Mouse (Mus musculus) heart, embryonic 15.5 days (tissue): ENCODE measurements around the gene Rrbp1. TPM values are rescaled to one million over a fixed set of nuclear protein-coding genes. Genes with fewer than 3 reads are reported as not detected.

Source experiments
- ATAC-seq: fragments of 200-750 bp; cut with Nextera tagmentation; replicated peaks from 2 replicates; pipeline ENCODE4 v1.8.0; 2017; ENCODE audit warnings: low read depth, moderate TSS enrichment; ENCODE audit not compliant: insufficient number of reproducible peaks, insufficient read depth, low FRiP score
- H3K27ac ChIP-seq: fragments of 300-500 bp; sonication (generic); 2 replicates; pipeline ENCODE4 v1.5.1; 2015; ENCODE audit warnings: mild to moderate bottlenecking, inconsistent platforms
- H3K27me3 ChIP-seq: fragments of 300-500 bp; sonication (generic); 2 replicates; pipeline ENCODE4 v1.6.1; 2015; ENCODE audit warnings: inconsistent platforms
- H3K36me3 ChIP-seq: fragments of 300-500 bp; sonication (generic); 2 replicates; pipeline ENCODE4 v1.6.1; 2015; ENCODE audit warnings: mild to moderate bottlenecking, inconsistent platforms
- H3K4me1 ChIP-seq: fragments of 300-500 bp; sonication (generic); replicated peaks from 2 replicates; pipeline ENCODE4 v1.6.1; 2015; ENCODE audit warnings: inconsistent platforms
- H3K4me2 ChIP-seq: fragments of 300-500 bp; sonication (generic); 2 replicates; pipeline ENCODE4 v1.6.1; 2015; ENCODE audit warnings: inconsistent platforms, mild to moderate bottlenecking, moderate library complexity
- H3K4me3 ChIP-seq: fragments of 300-500 bp; sonication (generic); 2 replicates; pipeline ENCODE4 v1.5.1; 2015; ENCODE audit warnings: mild to moderate bottlenecking, inconsistent platforms
- H3K9ac ChIP-seq: fragments of 300-500 bp; sonication (generic); 2 replicates; pipeline ENCODE4 v1.6.1; 2015; ENCODE audit warnings: mild to moderate bottlenecking, inconsistent platforms
- H3K9me3 ChIP-seq: fragments of 300-500 bp; sonication (generic); replicated peaks from 2 replicates; pipeline ENCODE4 v1.6.1; 2016; ENCODE audit warnings: inconsistent platforms
- WGBS: fragments of 180-500 bp; shearing (Covaris S2); methylation state at CpG from one replicate; pipeline ENCODE4 v1.1.7; 2015; ENCODE audit warnings: mixed read lengths; 5-methylcytosine and 5-hydroxymethylcytosine counted together
- polyA plus RNA-seq: library from polyadenylated mRNA; unstranded; fragments of >200 nt; fragmentation: Nextera tagmentation; extraction: Ambion mirVana; gene quantifications from 2 replicates; pipeline ENCODE4 v1.2.1, GENCODE M21; 2015

Rrbp1 gene
- polyA plus RNA-seq, 1 experiment from 2014 or later: 59.2 TPM

- H3K4me2 ChIP-seq: no peak overlapping the region
- no peaks in the 10 kb centered on the region for H3K27me3 ChIP-seq
- peaks cover 4% of the 10 kb centered on the region; the same call in 1 of the 2 replicates for H3K36me3 ChIP-seq
- no peak overlapping the region for H3K4me3 ChIP-seq
- no peak for ATAC-seq
- no peak overlapping the region for H3K27ac ChIP-seq
- no peak overlapping the region for H3K9ac ChIP-seq
- H3K9me3 ChIP-seq: no peaks in the 10 kb centered on the region
- H3K4me1 ChIP-seq: peaks cover 9% of the 10 kb centered on the region
- 24% methylated on average over 6 of the region's 6 CpGs for WGBS
Observed at GRCm38 (mm10) chr2:143980781-143981398, 30.2 kb downstream of the Rrbp1 start.

- ATAC-seq: no peak
- H3K9ac ChIP-seq: no peak overlapping the region
- H3K36me3 ChIP-seq: peaks cover 7% of the 10 kb centered on the region
- H3K4me2 ChIP-seq: no peak overlapping the region
- H3K27me3 ChIP-seq: no peaks in the 10 kb centered on the region
- H3K27ac ChIP-seq: no peak overlapping the region
- WGBS: 90% methylated on average over 8 of the region's 8 CpGs
- H3K4me1 ChIP-seq: peaks cover 8% of the 10 kb centered on the region
- H3K9me3 ChIP-seq: no peaks in the 10 kb centered on the region
- no peak overlapping the region for H3K4me3 ChIP-seq
Observed at GRCm38 (mm10) chr2:143978444-143979147, 32.5 kb downstream of the Rrbp1 start.

DNA sequence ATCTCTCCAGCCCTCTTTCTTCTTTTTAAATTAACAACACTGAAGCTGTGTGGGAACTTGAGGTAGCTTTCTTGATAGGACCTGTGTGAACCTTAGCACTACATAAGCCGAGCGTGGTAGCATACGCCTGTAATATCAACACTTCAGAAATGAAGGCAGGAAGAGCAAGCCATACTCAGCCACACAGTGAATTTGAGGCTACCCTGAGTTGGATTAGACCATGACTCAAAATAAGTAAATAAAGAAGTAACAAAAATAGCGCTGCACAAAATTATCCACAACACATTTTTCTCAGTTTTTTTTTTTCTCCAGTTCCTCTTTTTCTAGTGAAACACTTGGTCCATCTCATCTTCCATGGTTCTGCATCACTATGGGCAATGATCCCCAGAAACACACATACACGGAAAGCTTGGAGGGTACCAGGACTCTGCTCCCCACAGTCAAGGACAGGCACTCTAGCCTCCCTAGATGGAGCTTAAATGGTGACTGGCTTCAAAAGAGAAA lies 35.9 kb downstream of the Rrbp1 start:
- ATAC-seq: no peak
- WGBS: 96% methylated on average over 5 of the region's 5 CpGs
- peaks cover 32% of the 10 kb centered on the region for H3K36me3 ChIP-seq
- H3K9me3 ChIP-seq: no peaks in the 10 kb centered on the region
- H3K27me3 ChIP-seq: no peaks in the 10 kb centered on the region
- no peaks in the 10 kb centered on the region for H3K4me1 ChIP-seq
- H3K27ac ChIP-seq: no peak overlapping the region
- H3K9ac ChIP-seq: no peak overlapping the region
- no peak overlapping the region for H3K4me3 ChIP-seq
- H3K4me2 ChIP-seq: no peak overlapping the region

GRCm38 (mm10) chr2:143973161-143973560 lies 37.9 kb downstream of the Rrbp1 start:
- H3K36me3 ChIP-seq: peaks cover 53% of the 10 kb centered on the region
- H3K4me3 ChIP-seq: no peak overlapping the region
- no peak for ATAC-seq
- H3K27ac ChIP-seq: no peak overlapping the region
- no peak overlapping the region for H3K9ac ChIP-seq
- no peak overlapping the region for H3K4me2 ChIP-seq
- H3K27me3 ChIP-seq: no peaks in the 10 kb centered on the region
- H3K9me3 ChIP-seq: no peaks in the 10 kb centered on the region
- H3K4me1 ChIP-seq: no peaks in the 10 kb centered on the region
- 91% methylated on average over 7 of the region's 7 CpGs for WGBS

GRCm38 (mm10) chr2:143971887-143972286 lies 39.2 kb downstream of the Rrbp1 start:
- no peak for ATAC-seq
- WGBS: 83% methylated on average over 2 of the region's 2 CpGs
- no peak overlapping the region for H3K27ac ChIP-seq
- H3K9me3 ChIP-seq: no peaks in the 10 kb centered on the region
- H3K4me3 ChIP-seq: no peak overlapping the region
- peaks cover 65% of the 10 kb centered on the region for H3K36me3 ChIP-seq
- no peaks in the 10 kb centered on the region for H3K27me3 ChIP-seq
- no peak overlapping the region for H3K4me2 ChIP-seq
- no peak overlapping the region for H3K9ac ChIP-seq
- H3K4me1 ChIP-seq: no peaks in the 10 kb centered on the region

GRCm38 (mm10) chr2:143970841-143971240 lies 40.2 kb downstream of the Rrbp1 start:
- peaks cover 75% of the 10 kb centered on the region for H3K36me3 ChIP-seq
- ATAC-seq: no peak

DNA sequence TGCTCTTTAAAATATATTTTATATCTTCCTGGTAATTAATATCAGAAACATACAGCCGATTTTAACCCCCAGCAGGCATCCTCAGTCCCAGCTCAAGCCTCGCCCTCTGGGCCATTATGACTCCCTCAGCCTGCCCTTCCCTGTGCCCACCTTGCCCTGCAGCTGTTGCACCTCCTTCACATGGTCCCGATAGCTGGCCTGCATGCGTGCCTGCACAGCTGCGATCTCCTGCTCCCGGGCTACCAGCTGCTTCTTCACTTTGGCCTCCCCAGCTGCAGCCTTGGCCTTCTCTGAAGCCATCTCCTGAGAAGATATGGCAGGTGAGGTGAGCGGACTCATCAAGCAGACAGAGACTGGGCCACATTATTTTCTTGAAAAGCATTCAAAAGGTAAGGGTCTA lies 41.8 kb downstream of the Rrbp1 start:
- Histone ChIP-seq H3K27me3 (no peaks in the 10 kb centered on the region), H3K9me3 (no peaks in the 10 kb centered on the region), H3K4me2 (no peak overlapping the region), H3K27ac (no peak overlapping the region), H3K4me3 (no peak overlapping the region), H3K9ac (no peak overlapping the region), H3K36me3 (peaks cover 90% of the 10 kb centered on the region), H3K4me1 (no peaks in the 10 kb centered on the region)
- ATAC-seq: no peak
- 88% methylated on average over 7 of the region's 7 CpGs for WGBS

More at GRCm38 (mm10) chr2:143970841-143971240, 40.2 kb downstream of the Rrbp1 start:
- Histone ChIP-seq H3K4me1 (no peaks in the 10 kb centered on the region), H3K27ac (no peak overlapping the region), H3K9me3 (no peaks in the 10 kb centered on the region), H3K4me2 (no peak overlapping the region), H3K9ac (no peak overlapping the region), H3K27me3 (no peaks in the 10 kb centered on the region), H3K4me3 (no peak overlapping the region)
- WGBS: 52% methylated on average over 2 of the region's 2 CpGs

GRCm38 (mm10) chr2:143963318-143963717 lies 47.7 kb downstream of the Rrbp1 start:
- no peak overlapping the region for H3K4me3 ChIP-seq
- H3K9me3 ChIP-seq: no peaks in the 10 kb centered on the region
- no peak overlapping the region for H3K9ac ChIP-seq
- 100% methylated on average over 1 of the region's 1 CpGs for WGBS
- no peak overlapping the region for H3K27ac ChIP-seq
- no peaks in the 10 kb centered on the region for H3K27me3 ChIP-seq
- H3K36me3 ChIP-seq: peaks cover 81% of the 10 kb centered on the region
- ATAC-seq: no peak
- no peaks in the 10 kb centered on the region for H3K4me1 ChIP-seq
- H3K4me2 ChIP-seq: no peak overlapping the region

GRCm38 (mm10) chr2:143962192-143962591 lies 48.9 kb downstream of the Rrbp1 start:
- Histone ChIP-seq H3K27ac (no peak overlapping the region), H3K9me3 (no peaks in the 10 kb centered on the region), H3K4me1 (no peaks in the 10 kb centered on the region), H3K4me3 (no peak overlapping the region), H3K27me3 (no peaks in the 10 kb centered on the region), H3K36me3 (peaks cover 81% of the 10 kb centered on the region), H3K9ac (no peak overlapping the region), H3K4me2 (no peak overlapping the region)
- no peak for ATAC-seq
- 92% methylated on average over 5 of the region's 5 CpGs for WGBS

- peaks cover 17% of the 10 kb centered on the region for H3K4me1 ChIP-seq
- WGBS: 94% methylated on average over 4 of the region's 4 CpGs
- H3K27me3 ChIP-seq: no peaks in the 10 kb centered on the region
- no peak for ATAC-seq
- H3K9me3 ChIP-seq: no peaks in the 10 kb centered on the region
- H3K9ac ChIP-seq: no peak overlapping the region
- peaks cover 80% of the 10 kb centered on the region for H3K36me3 ChIP-seq
- no peak overlapping the region for H3K4me3 ChIP-seq
- H3K27ac ChIP-seq: no peak overlapping the region
- H3K4me2 ChIP-seq: no peak overlapping the region
Observed at GRCm38 (mm10) chr2:143955746-143956145, 55.3 kb downstream of the Rrbp1 start.

DNA sequence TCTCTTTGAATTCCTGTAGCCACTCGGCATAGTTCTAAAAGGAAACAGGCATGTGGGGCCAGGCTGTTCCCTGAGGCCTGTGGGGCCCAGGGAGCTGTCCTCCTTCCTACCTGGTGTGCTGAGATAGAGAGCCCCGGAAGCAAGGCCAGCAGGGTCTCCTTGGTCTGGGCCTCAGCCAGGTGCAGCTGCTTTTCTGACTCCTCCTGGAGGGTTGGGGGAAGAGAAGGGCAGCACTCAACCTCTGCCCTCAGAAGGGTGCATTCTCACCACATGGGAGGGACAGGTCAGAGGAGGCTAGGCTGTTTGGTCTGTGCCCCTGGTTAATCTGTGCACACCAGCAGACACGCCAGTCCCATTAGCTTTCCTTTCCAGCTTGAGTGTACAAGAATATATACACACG lies 56.1 kb downstream of the Rrbp1 start:
- Histone ChIP-seq H3K27ac (no peak overlapping the region), H3K4me2 (no peak overlapping the region), H3K4me3 (no peak overlapping the region), H3K9me3 (no peaks in the 10 kb centered on the region), H3K4me1 (peaks cover 23% of the 10 kb centered on the region), H3K27me3 (no peaks in the 10 kb centered on the region), H3K36me3 (peaks cover 85% of the 10 kb centered on the region), H3K9ac (no peak overlapping the region)
- 81% methylated on average over 4 of the region's 4 CpGs for WGBS
- no peak for ATAC-seq

- H3K27me3 ChIP-seq: no peaks in the 10 kb centered on the region
- H3K4me3 ChIP-seq: no peak overlapping the region
- 83% methylated on average over 4 of the region's 4 CpGs for WGBS
- no peak overlapping the region for H3K4me2 ChIP-seq
- no peak overlapping the region for H3K27ac ChIP-seq
- no peak overlapping the region for H3K9ac ChIP-seq
- H3K4me1 ChIP-seq: peaks cover 33% of the 10 kb centered on the region
- peaks cover 91% of the 10 kb centered on the region for H3K36me3 ChIP-seq
- no peaks in the 10 kb centered on the region for H3K9me3 ChIP-seq
- ATAC-seq: no peak
Observed at GRCm38 (mm10) chr2:143953944-143954343, 57.1 kb downstream of the Rrbp1 start.
